Mouse (Mus musculus) limb, embryonic 11.5 days (tissue): ENCODE results near the gene 6430548M08Rik. TPM values are rescaled to one million over a fixed set of nuclear protein-coding genes. Genes with fewer than 3 reads are reported as not detected.

Experiments
- ATAC-seq: fragments of 200-750 bp; cut with Nextera tagmentation; 2 replicates; pipeline ENCODE4 v1.8.0; 2017; ENCODE audit warnings: low read depth; ENCODE audit not compliant: insufficient number of reproducible peaks, low FRiP score, low TSS enrichment
- DNase-seq: peaks from one replicate; pipeline ENCODE4 v3.0.0-alpha.2; 2015; ENCODE audit warnings: low spot score
- H3K27ac ChIP-seq: fragments of 300-500 bp; sonication (generic); replicated peaks from 2 replicates; pipeline ENCODE4 v1.5.1; 2014; ENCODE audit warnings: low read depth, mild to moderate bottlenecking, low read length
- H3K27me3 ChIP-seq: fragments of 300-500 bp; sonication (generic); 2 replicates; pipeline ENCODE4 v1.6.1; 2014; ENCODE audit warnings: mild to moderate bottlenecking, low read length, mixed read lengths; ENCODE audit not compliant: control insufficient read depth, insufficient read depth
- H3K36me3 ChIP-seq: fragments of 300-500 bp; sonication (generic); 2 replicates; pipeline ENCODE4 v1.6.1; 2014; ENCODE audit warnings: mild to moderate bottlenecking, low read length, moderate library complexity, mixed read lengths; ENCODE audit not compliant: control insufficient read depth, insufficient read depth
- H3K4me1 ChIP-seq: fragments of 300-500 bp; sonication (generic); 2 replicates; pipeline ENCODE4 v1.6.1; 2014; ENCODE audit warnings: low read length, mixed read lengths; ENCODE audit not compliant: control insufficient read depth, insufficient read depth
- H3K4me2 ChIP-seq: fragments of 300-500 bp; sonication (generic); 2 replicates; pipeline ENCODE4 v1.6.1; 2014; ENCODE audit warnings: low read depth, mild to moderate bottlenecking, moderate library complexity; ENCODE audit not compliant: severe bottlenecking
- H3K4me3 ChIP-seq: fragments of 300-500 bp; sonication (generic); 2 replicates; pipeline ENCODE4 v1.5.1; 2014; ENCODE audit warnings: low read depth, low read length
- H3K9ac ChIP-seq: fragments of 300-500 bp; sonication (generic); 2 replicates; pipeline ENCODE4 v1.6.1; 2014; ENCODE audit warnings: mild to moderate bottlenecking, low read length
- H3K9me3 ChIP-seq: fragments of 300-500 bp; sonication (generic); 2 replicates; pipeline ENCODE4 v1.6.1; 2016; ENCODE audit warnings: low read length; ENCODE audit not compliant: control insufficient read depth
- WGBS: fragments of 180-500 bp; shearing (Covaris S2); extraction: QIAGEN DNeasy Blood & Tissue Kit; methylation state at CpG from one replicate; pipeline ENCODE4 v1.1.7; 2014; 5-methylcytosine and 5-hydroxymethylcytosine counted together
- polyA plus RNA-seq: library from polyadenylated mRNA; unstranded; fragments of >200 nt; fragmentation: Nextera tagmentation; extraction: Ambion mirVana; gene quantifications from 2 replicates; pipeline ENCODE4 v1.2.1, GENCODE M21; 2014

The 6430548M08Rik gene
- polyA plus RNA-seq: 1.8 and 2.3 TPM in 2 replicates

- no peaks in the 10 kb centered on the region for H3K9me3 ChIP-seq
- peak; percentile 95 for ATAC-seq
- H3K4me1 ChIP-seq: 0 out of 2 replicates have a peak, but pooled peaks cover 3% of the 10 kb centered on the region
- peak within 1 kb of the TSS; percentile 56 for H3K9ac ChIP-seq
- DNase-seq: peak; percentile 100
- H3K36me3 ChIP-seq: no peaks in the 10 kb centered on the region
- H3K27me3 ChIP-seq: peaks cover 32% of the 10 kb centered on the region
- peak within 1 kb of the TSS; percentile 47; the same call in 1 of the 2 replicates for H3K27ac ChIP-seq
- H3K4me2 ChIP-seq: peak within 1 kb of the TSS; percentile 96
- under 1% methylated on average over 56 of the region's 61 CpGs for WGBS
- H3K4me3 ChIP-seq: peak within 1 kb of the TSS; percentile 47
These were observed at the start of gene 6430548M08Rik for GRCm38 (mm10) chr8:120113758-120114255. Gene 6430548M08Rik, plus strand, starts transcription at chr8:120114152.

GRCm38 (mm10) chr8:120065611-120066010 lies 48.3 kb upstream of the 6430548M08Rik start:
- no peak overlapping the region for H3K4me3 ChIP-seq
- ATAC-seq (no peak), DNase-seq (no peak)
- no peak overlapping the region for H3K9ac ChIP-seq
- no peak overlapping the region for H3K27ac ChIP-seq
- peaks cover 6% of the 10 kb centered on the region for H3K4me1 ChIP-seq
- H3K36me3 ChIP-seq: no peaks in the 10 kb centered on the region
- H3K9me3 ChIP-seq: no peaks in the 10 kb centered on the region
- WGBS: 91% methylated on average over 8 of the region's 8 CpGs
- H3K27me3 ChIP-seq: no peaks in the 10 kb centered on the region
- no peak overlapping the region for H3K4me2 ChIP-seq

GRCm38 (mm10) chr8:120066226-120066625 lies 47.7 kb upstream of the 6430548M08Rik start:
- Histone ChIP-seq H3K9ac (no peak overlapping the region), H3K4me3 (no peak overlapping the region), H3K9me3 (no peaks in the 10 kb centered on the region), H3K27ac (no peak overlapping the region), H3K4me1 (peaks cover 6% of the 10 kb centered on the region), H3K4me2 (no peak overlapping the region), H3K36me3 (no peaks in the 10 kb centered on the region), H3K27me3 (no peaks in the 10 kb centered on the region)
- no peak for ATAC-seq
- no peak for DNase-seq
- 94% methylated on average over 4 of the region's 4 CpGs for WGBS

GRCm38 (mm10) chr8:120067936-120068668 lies 45.9 kb upstream of the 6430548M08Rik start:
- no peaks in the 10 kb centered on the region for H3K27me3 ChIP-seq
- H3K4me1 ChIP-seq: peaks cover 6% of the 10 kb centered on the region
- no peak overlapping the region for H3K4me3 ChIP-seq
- DNase-seq (peak; percentile 52), ATAC-seq (0 out of 2 replicates have a peak, but pooled peaks have one; percentile 31)
- H3K27ac ChIP-seq: no peak overlapping the region
- 55% methylated on average over 19 of the region's 19 CpGs for WGBS
- H3K36me3 ChIP-seq: no peaks in the 10 kb centered on the region
- no peak overlapping the region for H3K4me2 ChIP-seq
- H3K9ac ChIP-seq: no peak overlapping the region
- no peaks in the 10 kb centered on the region for H3K9me3 ChIP-seq

GRCm38 (mm10) chr8:120071684-120072083 lies 42.3 kb upstream of the 6430548M08Rik start:
- Histone ChIP-seq H3K36me3 (no peaks in the 10 kb centered on the region), H3K4me3 (no peak overlapping the region), H3K9me3 (no peaks in the 10 kb centered on the region), H3K9ac (no peak overlapping the region), H3K27ac (no peak overlapping the region), H3K4me1 (peaks cover 6% of the 10 kb centered on the region), H3K27me3 (no peaks in the 10 kb centered on the region), H3K4me2 (no peak overlapping the region)
- ATAC-seq: no peak
- WGBS: 26% methylated on average over 4 of the region's 4 CpGs
- DNase-seq: peak; percentile 91

GRCm38 (mm10) chr8:120072259-120072658 lies 41.7 kb upstream of the 6430548M08Rik start:
- WGBS: 73% methylated on average over 9 of the region's 9 CpGs
- Histone ChIP-seq H3K27ac (no peak overlapping the region), H3K27me3 (no peaks in the 10 kb centered on the region), H3K4me2 (no peak overlapping the region), H3K9ac (no peak overlapping the region), H3K4me1 (peaks cover 6% of the 10 kb centered on the region), H3K9me3 (no peaks in the 10 kb centered on the region), H3K4me3 (no peak overlapping the region), H3K36me3 (no peaks in the 10 kb centered on the region)
- DNase-seq (no peak), ATAC-seq (no peak)

- ATAC-seq (no peak), DNase-seq (no peak)
- Histone ChIP-seq H3K9me3 (no peaks in the 10 kb centered on the region), H3K4me2 (no peak overlapping the region), H3K27me3 (no peaks in the 10 kb centered on the region), H3K4me3 (no peak overlapping the region), H3K9ac (no peak overlapping the region), H3K27ac (no peak overlapping the region), H3K36me3 (no peaks in the 10 kb centered on the region), H3K4me1 (peaks cover 6% of the 10 kb centered on the region)
- WGBS: 82% methylated on average over 8 of the region's 8 CpGs
These were observed 41.1 kb upstream of the 6430548M08Rik start for GRCm38 (mm10) chr8:120072827-120073226.

- Histone ChIP-seq H3K4me2 (no peak overlapping the region), H3K36me3 (no peaks in the 10 kb centered on the region), H3K4me1 (no peaks in the 10 kb centered on the region), H3K27me3 (no peaks in the 10 kb centered on the region), H3K9ac (no peak overlapping the region), H3K27ac (no peak overlapping the region), H3K4me3 (no peak overlapping the region), H3K9me3 (no peaks in the 10 kb centered on the region)
- ATAC-seq: no peak
- WGBS: 74% methylated on average over 6 of the region's 6 CpGs
- no peak for DNase-seq
These were observed 39.4 kb upstream of the 6430548M08Rik start for GRCm38 (mm10) chr8:120074516-120074915.
